Mouse (Mus musculus): ENCODE data around the gene Hist1h4b. TPM values are rescaled to one million over a fixed set of nuclear protein-coding genes. Genes with fewer than 3 reads are reported as not detected.
A peak's percentile ranks its signal among the peaks of the same experiment; 100 is the strongest.

Hist1h4b gene
- polyA plus RNA-seq, 1 experiment from 2014 or later = 0.63 TPM

- Histone ChIP-seq H3K4me1 (ENCODE audit: control insufficient read depth in 2 of 2, insufficient read depth in 2 of 2, low read length in 2 of 2) (peaks cover 4 to 5% of the 10 kb centered on the region in 2 experiments; a peak in 3 of 4 replicates), H3K27me3 (ENCODE audit: control insufficient read depth, insufficient read depth, low read length) (no peaks in the 10 kb centered on the region), H3K4me2 (ENCODE audit: low read length) (no peak overlapping the region), H3K9ac (ENCODE audit: low read length) (no peak overlapping the region), H3K9me3 (ENCODE audit: control insufficient read depth, low read length) (no peaks in the 10 kb centered on the region), H3K27ac (replicated peaks in 1 of 2; ENCODE audit: control insufficient read depth in 1 of 2, insufficient read depth in 1 of 2, low read depth in 2 of 2, low read length in 2 of 2) (no peak overlapping the region), H3K4me3 (ENCODE audit: control insufficient read depth in 1 of 2, insufficient read depth in 1 of 2, low read depth in 1 of 2, low read length in 2 of 2) (no peak overlapping the region), H3K36me3 (ENCODE audit: control insufficient read depth, insufficient read depth, low read length) (no peaks in the 10 kb centered on the region)
- WGBS = 23% methylated on average over 8 of the region's 8 CpGs
- no peak for ATAC-seq (ENCODE audit: insufficient number of reproducible peaks, insufficient read depth, low FRiP score, low read depth)
Observed at GRCm38 (mm10) chr13:23732156-23732804, 24.5 kb upstream of the Hist1h4b start.

GRCm38 (mm10) chr13:23737091-23737490 lies 19.7 kb upstream of the Hist1h4b start:
- Histone ChIP-seq H3K4me1 (ENCODE audit: control insufficient read depth in 2 of 2, insufficient read depth in 2 of 2, low read length in 2 of 2) (peaks cover 0 to 15% of the 10 kb centered on the region in 2 experiments; a peak in 1 of 4 replicates), H3K27me3 (ENCODE audit: control insufficient read depth, insufficient read depth, low read length) (no peaks in the 10 kb centered on the region), H3K4me3 (ENCODE audit: control insufficient read depth in 1 of 2, insufficient read depth in 1 of 2, low read depth in 1 of 2, low read length in 2 of 2) (no peak overlapping the region), H3K36me3 (ENCODE audit: control insufficient read depth, insufficient read depth, low read length) (no peaks in the 10 kb centered on the region), H3K9ac (ENCODE audit: low read length) (no peak overlapping the region), H3K9me3 (ENCODE audit: control insufficient read depth, low read length) (no peaks in the 10 kb centered on the region), H3K4me2 (ENCODE audit: low read length) (no peak overlapping the region), H3K27ac (replicated peaks in 1 of 2; ENCODE audit: control insufficient read depth in 1 of 2, insufficient read depth in 1 of 2, low read depth in 2 of 2, low read length in 2 of 2) (no peak overlapping the region)
- ATAC-seq (ENCODE audit: insufficient number of reproducible peaks, insufficient read depth, low FRiP score, low read depth) = no peak
- 90% methylated on average over 5 of the region's 5 CpGs for WGBS

GRCm38 (mm10) chr13:23738041-23738440 lies 18.8 kb upstream of the Hist1h4b start:
- Histone ChIP-seq H3K4me2 (ENCODE audit: low read length) (peak overlapping the region; percentile 75), H3K4me3 (ENCODE audit: control insufficient read depth in 1 of 2, insufficient read depth in 1 of 2, low read depth in 1 of 2, low read length in 2 of 2) (peak overlapping the region; percentile 51 to 86; a peak in 3 of 4 replicates), H3K27ac (replicated peaks in 1 of 2; ENCODE audit: control insufficient read depth in 1 of 2, insufficient read depth in 1 of 2, low read depth in 2 of 2, low read length in 2 of 2) (peak overlapping the region; percentile 99), H3K36me3 (ENCODE audit: control insufficient read depth, insufficient read depth, low read length) (no peaks in the 10 kb centered on the region), H3K4me1 (ENCODE audit: control insufficient read depth in 2 of 2, insufficient read depth in 2 of 2, low read length in 2 of 2) (peaks cover 0 to 15% of the 10 kb centered on the region in 2 experiments; a peak in 1 of 4 replicates), H3K27me3 (ENCODE audit: control insufficient read depth, insufficient read depth, low read length) (no peaks in the 10 kb centered on the region), H3K9ac (ENCODE audit: low read length) (peak overlapping the region; percentile 95), H3K9me3 (ENCODE audit: control insufficient read depth, low read length) (no peaks in the 10 kb centered on the region)
- no peak for ATAC-seq (ENCODE audit: insufficient number of reproducible peaks, insufficient read depth, low FRiP score, low read depth)
- WGBS = 18% methylated on average over 4 of the region's 4 CpGs

DNA sequence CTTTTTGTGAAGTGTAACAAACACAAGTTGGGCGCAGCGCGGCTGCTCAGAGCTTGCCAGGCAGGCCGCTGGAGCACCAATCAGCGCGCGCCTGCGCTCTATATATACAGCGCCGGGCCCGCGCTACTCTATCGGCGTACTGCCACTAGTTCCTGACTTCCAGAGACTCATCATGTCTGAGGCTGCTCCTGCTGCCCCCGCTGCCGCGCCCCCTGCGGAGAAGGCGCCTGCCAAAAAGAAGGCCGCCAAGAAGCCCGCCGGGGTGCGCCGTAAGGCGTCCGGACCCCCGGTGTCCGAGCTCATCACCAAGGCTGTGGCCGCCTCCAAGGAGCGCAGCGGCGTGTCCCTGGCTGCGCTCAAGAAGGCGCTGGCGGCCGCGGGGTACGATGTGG lies 18.1 kb upstream of the Hist1h4b start, which contains the start of gene Hist1h1c:
Gene Hist1h1c, plus strand, starts transcription at position 132 of the 392 bp plus-strand sequence.
- peak within 1 kb of the TSS; percentile 99 for H3K27ac ChIP-seq (replicated peaks in 1 of 2; ENCODE audit: control insufficient read depth in 1 of 2, insufficient read depth in 1 of 2, low read depth in 2 of 2, low read length in 2 of 2)
- peak within 1 kb of the TSS; percentile 75 for H3K4me2 ChIP-seq (ENCODE audit: low read length)
- peaks cover 0 to 15% of the 10 kb centered on the region in 2 experiments; a peak in 1 of 4 replicates for H3K4me1 ChIP-seq (ENCODE audit: control insufficient read depth in 2 of 2, insufficient read depth in 2 of 2, low read length in 2 of 2)
- no peaks in the 10 kb centered on the region for H3K27me3 ChIP-seq (ENCODE audit: control insufficient read depth, insufficient read depth, low read length)
- H3K9me3 ChIP-seq (ENCODE audit: control insufficient read depth, low read length) = no peaks in the 10 kb centered on the region
- peak within 1 kb of the TSS; percentile 95 for H3K9ac ChIP-seq (ENCODE audit: low read length)
- under 1% methylated on average over 29 of the region's 38 CpGs for WGBS
- H3K4me3 ChIP-seq (ENCODE audit: control insufficient read depth in 1 of 2, insufficient read depth in 1 of 2, low read depth in 1 of 2, low read length in 2 of 2) = peak within 1 kb of the TSS; percentile 51 to 86
- peak; percentile 91 for ATAC-seq (ENCODE audit: insufficient number of reproducible peaks, insufficient read depth, low FRiP score, low read depth)
- H3K36me3 ChIP-seq (ENCODE audit: control insufficient read depth, insufficient read depth, low read length) = no peaks in the 10 kb centered on the region

DNA sequence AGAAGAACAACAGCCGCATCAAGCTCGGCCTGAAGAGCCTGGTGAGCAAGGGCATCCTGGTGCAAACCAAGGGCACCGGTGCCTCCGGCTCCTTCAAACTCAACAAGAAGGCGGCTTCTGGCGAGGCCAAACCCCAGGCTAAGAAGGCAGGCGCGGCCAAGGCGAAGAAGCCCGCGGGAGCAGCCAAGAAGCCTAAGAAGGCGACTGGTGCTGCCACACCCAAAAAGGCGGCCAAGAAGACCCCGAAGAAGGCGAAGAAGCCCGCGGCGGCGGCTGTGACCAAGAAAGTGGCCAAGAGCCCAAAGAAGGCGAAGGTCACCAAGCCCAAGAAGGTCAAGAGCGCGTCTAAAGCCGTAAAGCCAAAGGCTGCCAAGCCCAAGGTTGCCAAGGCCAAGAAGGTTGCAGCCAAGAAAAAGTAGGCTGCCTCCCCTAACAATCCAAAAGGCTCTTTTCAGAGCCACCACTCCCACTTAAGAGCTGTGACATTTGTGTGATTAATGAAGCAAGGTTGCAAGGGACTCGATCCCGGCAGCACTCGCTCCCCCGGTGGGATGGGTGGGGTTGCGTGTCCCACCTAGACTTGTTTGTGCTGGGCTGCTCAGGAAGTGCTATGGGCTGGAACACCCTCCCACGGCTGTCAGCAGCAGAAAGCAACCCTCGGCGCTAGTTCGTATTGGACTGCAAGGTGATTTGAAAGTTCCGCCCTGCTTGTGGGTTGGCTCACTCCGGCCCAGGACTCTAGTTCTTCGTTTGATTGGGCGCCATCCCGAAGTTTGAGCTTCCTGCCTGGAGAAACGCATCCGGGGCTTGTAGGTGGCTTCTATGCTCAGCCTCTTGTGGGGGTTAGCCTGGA lies 17.5 kb upstream of the Hist1h4b start:
- H3K9me3 ChIP-seq (ENCODE audit: control insufficient read depth, low read length) = no peaks in the 10 kb centered on the region
- peak; percentile 92 for ATAC-seq (ENCODE audit: insufficient number of reproducible peaks, insufficient read depth, low FRiP score, low read depth)
- peaks cover 0 to 19% of the 10 kb centered on the region in 2 experiments; a peak in 2 of 4 replicates for H3K4me1 ChIP-seq (ENCODE audit: control insufficient read depth in 2 of 2, insufficient read depth in 2 of 2, low read length in 2 of 2)
- H3K36me3 ChIP-seq (ENCODE audit: control insufficient read depth, insufficient read depth, low read length) = no peaks in the 10 kb centered on the region
- H3K4me2 ChIP-seq (ENCODE audit: low read length) = peak overlapping the region; percentile 75
- under 1% methylated on average over 39 of the region's 39 CpGs for WGBS
- H3K27ac ChIP-seq (replicated peaks in 1 of 2; ENCODE audit: control insufficient read depth in 1 of 2, insufficient read depth in 1 of 2, low read depth in 2 of 2, low read length in 2 of 2) = peak overlapping the region; percentile 99
- peak overlapping the region; percentile 95 for H3K9ac ChIP-seq (ENCODE audit: low read length)
- H3K27me3 ChIP-seq (ENCODE audit: control insufficient read depth, insufficient read depth, low read length) = no peaks in the 10 kb centered on the region
- peak overlapping the region; percentile 51 to 86 for H3K4me3 ChIP-seq (ENCODE audit: control insufficient read depth in 1 of 2, insufficient read depth in 1 of 2, low read depth in 1 of 2, low read length in 2 of 2)

DNA sequence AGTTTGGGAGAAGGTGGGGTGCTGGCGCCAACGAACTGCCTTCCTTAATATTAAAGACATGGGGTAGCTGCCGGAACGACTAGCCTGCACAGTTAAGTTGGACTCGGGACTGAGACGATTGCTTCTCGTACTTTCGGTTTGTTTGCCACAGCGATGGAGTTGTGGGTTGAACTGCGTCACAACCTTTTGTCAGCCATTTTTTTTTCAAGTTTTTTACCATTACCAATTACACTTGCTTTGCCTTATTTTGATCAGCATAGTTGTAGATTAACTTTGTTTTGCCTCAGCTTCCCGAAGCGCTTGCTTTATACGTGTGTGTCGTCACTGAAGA lies 16.9 kb upstream of the Hist1h4b start:
- WGBS = under 1% methylated on average over 14 of the region's 14 CpGs
- Histone ChIP-seq H3K27ac (replicated peaks in 1 of 2; ENCODE audit: control insufficient read depth in 1 of 2, insufficient read depth in 1 of 2, low read depth in 2 of 2, low read length in 2 of 2) (peak overlapping the region; percentile 99), H3K4me3 (ENCODE audit: control insufficient read depth in 1 of 2, insufficient read depth in 1 of 2, low read depth in 1 of 2, low read length in 2 of 2) (peak overlapping the region; percentile 51 to 86), H3K4me1 (ENCODE audit: control insufficient read depth in 2 of 2, insufficient read depth in 2 of 2, low read length in 2 of 2) (peaks cover 0 to 23% of the 10 kb centered on the region in 2 experiments; a peak in 2 of 4 replicates), H3K36me3 (ENCODE audit: control insufficient read depth, insufficient read depth, low read length) (no peaks in the 10 kb centered on the region), H3K4me2 (ENCODE audit: low read length) (peak overlapping the region; percentile 75), H3K9ac (ENCODE audit: low read length) (peak overlapping the region; percentile 95), H3K27me3 (ENCODE audit: control insufficient read depth, insufficient read depth, low read length) (no peaks in the 10 kb centered on the region), H3K9me3 (ENCODE audit: control insufficient read depth, low read length) (no peaks in the 10 kb centered on the region)
- ATAC-seq (ENCODE audit: insufficient number of reproducible peaks, insufficient read depth, low FRiP score, low read depth) = peak; percentile 10; the same call in 1 of the 2 replicates

- Histone ChIP-seq H3K9me3 (ENCODE audit: control insufficient read depth, low read length) (no peaks in the 10 kb centered on the region), H3K4me1 (ENCODE audit: control insufficient read depth in 2 of 2, insufficient read depth in 2 of 2, low read length in 2 of 2) (peaks cover 0 to 23% of the 10 kb centered on the region in 2 experiments; a peak in 2 of 4 replicates), H3K4me2 (ENCODE audit: low read length) (peak overlapping the region; percentile 75), H3K9ac (ENCODE audit: low read length) (peak overlapping the region; percentile 95), H3K27me3 (ENCODE audit: control insufficient read depth, insufficient read depth, low read length) (no peaks in the 10 kb centered on the region), H3K36me3 (ENCODE audit: control insufficient read depth, insufficient read depth, low read length) (no peaks in the 10 kb centered on the region), H3K27ac (replicated peaks in 1 of 2; ENCODE audit: control insufficient read depth in 1 of 2, insufficient read depth in 1 of 2, low read depth in 2 of 2, low read length in 2 of 2) (peak overlapping the region; percentile 99), H3K4me3 (ENCODE audit: control insufficient read depth in 1 of 2, insufficient read depth in 1 of 2, low read depth in 1 of 2, low read length in 2 of 2) (peak overlapping the region; percentile 51 to 86; a peak in 3 of 4 replicates)
- no peak for ATAC-seq (ENCODE audit: insufficient number of reproducible peaks, insufficient read depth, low FRiP score, low read depth)
- 34% methylated on average over 13 of the region's 13 CpGs for WGBS
Observed at GRCm38 (mm10) chr13:23740256-23740840, 16.5 kb upstream of the Hist1h4b start.

Measured in heart, embryonic 14.5 days (tissue).